Mouse (Mus musculus) liver, postnatal 0 days (tissue): ENCODE measurements around the gene Msh4.

ENCODE experiments used
- CTCF ChIP-seq: sonication (generic); IDR thresholded peaks from 2 replicates; pipeline ENCODE4 v1.5.1; 2016; ENCODE audit warnings: antibody characterized with exemption, low read depth
- EP300 ChIP-seq: IDR thresholded peaks from 2 replicates; pipeline ENCODE4 v1.6.1; 2016; ENCODE audit warnings: antibody characterized with exemption, low read depth, mild to moderate bottlenecking

DNA sequence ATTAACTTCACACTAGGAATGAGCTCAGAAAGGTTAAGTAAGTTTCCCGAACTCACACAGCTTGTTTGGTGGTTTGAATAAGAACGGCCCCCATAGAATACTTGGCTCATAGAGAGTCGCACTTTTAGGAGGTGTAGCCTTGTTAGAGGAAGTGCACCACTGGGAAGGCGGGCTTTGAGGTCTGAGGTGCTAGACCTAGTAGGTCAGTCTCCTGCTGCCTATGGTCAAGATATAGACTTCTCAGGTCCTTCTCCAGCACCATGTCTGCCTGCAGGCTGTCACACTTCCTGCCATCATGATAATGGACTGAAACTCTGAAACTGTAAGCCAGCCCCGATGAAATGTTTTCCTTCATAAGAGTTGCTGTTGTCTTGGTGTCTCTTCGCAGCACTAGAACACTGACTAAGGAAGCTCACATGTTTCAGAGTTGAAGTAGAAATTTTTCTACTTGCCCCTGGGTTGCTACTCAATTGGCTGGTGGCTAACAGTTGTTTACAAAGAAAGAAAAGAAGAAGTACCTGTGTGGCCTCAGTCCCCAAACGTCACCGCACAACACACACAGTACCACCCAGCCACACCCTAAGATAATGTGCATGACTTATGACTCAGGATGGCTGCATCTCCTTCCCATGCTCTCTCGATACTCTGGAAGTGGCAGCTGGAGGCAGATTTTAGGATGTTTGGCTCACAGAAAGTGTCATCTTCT is 98.3 kb downstream of the Msh4 start:
- no peak for TF ChIP-seq CTCF
- TF ChIP-seq EP300: no peak
